In the genomic region with DNA sequence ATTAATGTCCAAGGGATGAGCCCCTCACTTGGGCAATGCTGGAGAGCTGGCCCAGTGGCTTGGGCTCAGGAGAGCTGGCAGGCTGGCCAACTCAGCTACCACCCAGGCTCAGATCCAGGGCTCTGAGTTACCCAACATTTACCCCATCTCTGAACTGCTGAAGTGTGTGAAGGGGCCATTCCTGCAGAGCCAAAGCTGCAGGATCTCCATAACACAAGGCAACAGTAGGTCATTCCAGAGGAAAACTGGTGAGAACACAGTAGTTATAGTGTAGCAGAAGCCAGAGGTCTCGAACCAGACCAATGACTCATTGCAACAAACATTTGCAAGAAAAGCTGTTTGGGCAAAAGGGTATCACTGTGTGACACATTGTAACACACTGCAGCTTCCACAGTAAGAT, we compare ENCODE assay signal across 35 mouse cellular contexts. TPM values are rescaled to one million over a fixed set of nuclear protein-coding genes. Genes with fewer than 3 reads are reported as not detected.
A peak's percentile ranks its signal among the peaks of the same experiment; 100 is the strongest.
DNase-seq lines count a peak whose midpoint lies in the region; ATAC-seq lines count a peak whose summit lies in the region.
"Had no signal": no experiment of that assay in that cellular context is flagged by ENCODE, and none has a peak within 500 bp of the region (broad histone marks: within the 10 kb centered on the region; RNA-seq: fewer than 3 reads in every experiment).

No protein-coding gene starts in this region.

- H3K27ac ChIP-seq in heart, embryonic 15.5 days, result peak overlapping the region; percentile 5; the same call in 1 of the 2 replicates
- no peak overlapping the region for H3K27ac ChIP-seq in embryonic facial prominence, embryonic 10.5 days (replicated peaks)
- H3K27ac ChIP-seq: forebrain, embryonic 10.5 days; forebrain, embryonic 13.5 days; hindbrain, embryonic 10.5 days; hindbrain, embryonic 13.5 days; intestine, embryonic 15.5 days had no signal

- peak; percentile 27 for DNase-seq in adrenal gland, postnatal 10 days
- DNase-seq in adrenal gland, adult (ENCODE audit: inconsistent age in 2 of 2, low spot score in 1 of 2), result no peak
- no peak for DNase-seq in heart, adult 18-20 months
- peak; percentile 18 for DNase-seq in testis, postnatal 14 days (ENCODE audit: low spot score)
- DNase-seq in testis, postnatal 10 days (ENCODE audit: low spot score), result no peak
- DNase-seq in right cerebral cortex, adult 18-20 months, result no peak
- no peak for DNase-seq in embryonic facial prominence, embryonic 10.5 days (ENCODE audit: low spot score)
- DNase-seq: adrenal gland, adult 2 months; adrenal gland, postnatal 25 days; B cell, adult 2 months; cerebellum, adult 11-12 months; cerebellum, adult 8-10 months; cerebellum, postnatal 10 days; cerebellum, postnatal 36 days; embryo, embryonic 11 days; gastrocnemius, postnatal 10 days; gastrocnemius, postnatal 36 days; kidney, adult 11 months had no signal

- no peak overlapping the region for H3K4me3 ChIP-seq in heart, embryonic 15.5 days
- H3K4me3 ChIP-seq in embryonic facial prominence, embryonic 10.5 days, result no peak overlapping the region
- H3K4me3 ChIP-seq: forebrain, embryonic 10.5 days; forebrain, embryonic 13.5 days; hindbrain, embryonic 10.5 days; hindbrain, embryonic 13.5 days; intestine, embryonic 15.5 days had no signal

- WGBS in heart, embryonic 15.5 days, result 62% methylated on average over 1 of the region's 1 CpGs
- 97% methylated on average over 1 of the region's 1 CpGs for WGBS in embryonic facial prominence, embryonic 10.5 days

- no peaks in the 10 kb centered on the region for H3K27me3 ChIP-seq in heart, embryonic 15.5 days
- H3K27me3 ChIP-seq in embryonic facial prominence, embryonic 10.5 days (replicated peaks; ENCODE audit: low read depth, poor library complexity, severe bottlenecking), result no peaks in the 10 kb centered on the region
- H3K27me3 ChIP-seq: forebrain, embryonic 13.5 days; hindbrain, embryonic 13.5 days; intestine, embryonic 15.5 days had no signal

- no peaks in the 10 kb centered on the region for H3K9me3 ChIP-seq in heart, embryonic 15.5 days (replicated peaks)
- H3K9me3 ChIP-seq in embryonic facial prominence, embryonic 10.5 days, result no peaks in the 10 kb centered on the region
- H3K9me3 ChIP-seq: forebrain, embryonic 10.5 days; forebrain, embryonic 13.5 days; G1E; hindbrain, embryonic 10.5 days; hindbrain, embryonic 13.5 days; intestine, embryonic 15.5 days had no signal

- H3K4me1 ChIP-seq in heart, embryonic 15.5 days (replicated peaks), result peaks cover 20% of the 10 kb centered on the region
- H3K4me1 ChIP-seq in embryonic facial prominence, embryonic 10.5 days, result no peaks in the 10 kb centered on the region
- H3K4me1 ChIP-seq: forebrain, embryonic 10.5 days; forebrain, embryonic 13.5 days; hindbrain, embryonic 10.5 days; hindbrain, embryonic 13.5 days; intestine, embryonic 15.5 days had no signal

- peaks cover 15% of the 10 kb centered on the region for H3K36me3 ChIP-seq in heart, embryonic 15.5 days
- no peaks in the 10 kb centered on the region for H3K36me3 ChIP-seq in embryonic facial prominence, embryonic 10.5 days (replicated peaks)
- H3K36me3 ChIP-seq: forebrain, embryonic 10.5 days; G1E; hindbrain, embryonic 10.5 days; hindbrain, embryonic 13.5 days; intestine, embryonic 15.5 days had no signal

- no peak overlapping the region for H3K9ac ChIP-seq in heart, embryonic 15.5 days
- H3K9ac ChIP-seq: forebrain, embryonic 13.5 days; hindbrain, embryonic 13.5 days; intestine, embryonic 15.5 days had no signal

- no peak overlapping the region for H3K4me2 ChIP-seq in heart, embryonic 15.5 days
- H3K4me2 ChIP-seq: forebrain, embryonic 13.5 days; hindbrain, embryonic 13.5 days; intestine, embryonic 15.5 days had no signal

- ATAC-seq in heart, embryonic 15.5 days (replicated peaks; ENCODE audit: insufficient number of reproducible peaks, insufficient read depth, low FRiP score, low read depth), result no peak
- ATAC-seq: activated CD4-positive, CD25-positive, alpha-beta regulatory T cell, adult 4 months; forebrain, embryonic 13.5 days; forebrain, embryonic 16.5 days; hindbrain, embryonic 16.5 days; intestine, embryonic 15.5 days had no signal

RNA-seq across cellular contexts. Expression of a gene that starts 28.7 kb away (rescaled TPM):
- total RNA-seq in adrenal gland, postnatal 10 days (2021), result 10 to 100 TPM; 69.7 to 76.0 TPM
- 54.6 and 68.2 TPM in 2 replicates for polyA plus RNA-seq in heart, embryonic 15.5 days (2015; fragmentation: Nextera tagmentation; extraction: Ambion mirVana)
- total RNA-seq in heart, adult 18-20 months (2021), result 10 to 100 TPM; 60.6 to 63.9 TPM
- 29.2 and 32.5 TPM in 2 replicates for polyA plus RNA-seq in embryonic facial prominence, embryonic 10.5 days (2016; fragmentation: Nextera tagmentation; extraction: Ambion mirVana)

RNA-seq across cellular contexts. Expression of a gene that starts 43.2 kb away (rescaled TPM):
- total RNA-seq in adrenal gland, postnatal 10 days (2021), result 100 to 1,000 TPM; 160 to 453 TPM
- 0.42 and 2.9 TPM in 2 replicates for polyA plus RNA-seq in heart, embryonic 15.5 days (2015; fragmentation: Nextera tagmentation; extraction: Ambion mirVana)
- total RNA-seq in heart, adult 18-20 months (2021), result not detected
- not detected in 2 replicates for polyA plus RNA-seq in embryonic facial prominence, embryonic 10.5 days (2016; fragmentation: Nextera tagmentation; extraction: Ambion mirVana)
- total RNA-seq: adrenal gland, postnatal 25 days; CH12.LX; G1E; gastrocnemius, postnatal 36 days; heart, adult 8-10 months; heart, postnatal 25 days had no signal
- polyA plus RNA-seq: activated CD4-positive, CD25-positive, alpha-beta regulatory T cell, adult 4 months; adrenal gland, adult 2 months; brain, embryonic 14.5 days; cortical plate, adult 2 months; embryonic facial prominence, embryonic 11.5 days; embryonic facial prominence, embryonic 14.5 days; forebrain, embryonic 10.5 days; forebrain, embryonic 13.5 days; forebrain, embryonic 16.5 days; G1E; hindbrain, embryonic 10.5 days; hindbrain, embryonic 13.5 days; hindbrain, embryonic 16.5 days had no signal

Comparison
In these comparisons a context has a peak if more than half of its experiments do, and no peak if none do; other contexts are left out.
1. DNase-seq: peak in adrenal gland, postnatal 10 days (single experiment) and testis, postnatal 14 days (single experiment); none in adrenal gland, adult (0 of 2), heart, adult 18-20 months (0 of 2), testis, postnatal 10 days (single experiment), right cerebral cortex, adult 18-20 months (single experiment) and embryonic facial prominence, embryonic 10.5 days (single experiment).
2. RNA of a gene that starts 43.2 kb away (total RNA-seq): 160 to 453 TPM in adrenal gland, postnatal 10 days; not detected in heart, adult 18-20 months; every median in the first group is over 100 times any median in the second.